Mouse (Mus musculus): ENCODE results near the gene Ptpn7. TPM values are rescaled to one million over a fixed set of nuclear protein-coding genes. Genes with fewer than 3 reads are reported as not detected.

Gene Ptpn7
- polyA plus RNA-seq, 1 experiment = 57.8 TPM

- Histone ChIP-seq H3K4me3 (replicated peaks) (no peak within 1 kb of the TSS), H3K9me3 (no peaks in the 10 kb centered on the region), H3K4me1 (no peaks in the 10 kb centered on the region; the same call in 1 of the 2 replicates), H3K27me3 (replicated peaks) (peaks cover 48% of the 10 kb centered on the region), H3K36me3 (replicated peaks; ENCODE audit: low read length) (no peaks in the 10 kb centered on the region)
- TF ChIP-seq GATA1 (IDR thresholded peaks at IDR 0.05; ENCODE audit: borderline replicate concordance, low read length) = no peak
- no peak for TF ChIP-seq FLI1 (IDR thresholded peaks at IDR 0.05; ENCODE audit: low read length)
Measured at GRCm38 (mm10) chr1:135167435-135167834, 34.9 kb downstream of the Ptpn7 start, which contains the start of gene Gpr37l1. Gpr37l1 (minus strand) TSS chr1:135167681.

GRCm38 (mm10) chr1:135168453-135169200 is 36.1 kb downstream of the Ptpn7 start:
- no peaks in the 10 kb centered on the region for H3K36me3 ChIP-seq (replicated peaks; ENCODE audit: low read length)
- H3K4me1 ChIP-seq = no peaks in the 10 kb centered on the region; the same call in 1 of the 2 replicates
- no peak overlapping the region for H3K4me3 ChIP-seq (replicated peaks)
- no peak for TF ChIP-seq GATA1 (IDR thresholded peaks at IDR 0.05; ENCODE audit: borderline replicate concordance, low read length)
- no peak for TF ChIP-seq FLI1 (IDR thresholded peaks at IDR 0.05; ENCODE audit: low read length)
- H3K27me3 ChIP-seq (replicated peaks) = peaks cover 51% of the 10 kb centered on the region
- H3K9me3 ChIP-seq = no peaks in the 10 kb centered on the region

- no peaks in the 10 kb centered on the region; the same call in 1 of the 2 replicates for H3K4me1 ChIP-seq
- peaks cover 48% of the 10 kb centered on the region for H3K27me3 ChIP-seq (replicated peaks)
- no peaks in the 10 kb centered on the region for H3K36me3 ChIP-seq (replicated peaks; ENCODE audit: low read length)
- H3K4me3 ChIP-seq (replicated peaks) = no peak overlapping the region
- H3K9me3 ChIP-seq = no peaks in the 10 kb centered on the region
- TF ChIP-seq FLI1 (IDR thresholded peaks at IDR 0.05; ENCODE audit: low read length) (no peak), GATA1 (IDR thresholded peaks at IDR 0.05; ENCODE audit: borderline replicate concordance, low read length) (no peak)
Measured at GRCm38 (mm10) chr1:135169556-135170224, 37.2 kb downstream of the Ptpn7 start.

GRCm38 (mm10) chr1:135170299-135170698 is 37.8 kb downstream of the Ptpn7 start:
- TF ChIP-seq FLI1 (IDR thresholded peaks at IDR 0.05; ENCODE audit: low read length) (no peak), GATA1 (IDR thresholded peaks at IDR 0.05; ENCODE audit: borderline replicate concordance, low read length) (no peak)
- H3K4me3 ChIP-seq (replicated peaks) = no peak overlapping the region
- H3K27me3 ChIP-seq (replicated peaks) = peaks cover 47% of the 10 kb centered on the region
- H3K36me3 ChIP-seq (replicated peaks; ENCODE audit: low read length) = no peaks in the 10 kb centered on the region
- H3K9me3 ChIP-seq = no peaks in the 10 kb centered on the region
- H3K4me1 ChIP-seq = no peaks in the 10 kb centered on the region; the same call in 1 of the 2 replicates

GRCm38 (mm10) chr1:135171202-135171601 is 38.7 kb downstream of the Ptpn7 start:
- Histone ChIP-seq H3K9me3 (no peaks in the 10 kb centered on the region), H3K27me3 (replicated peaks) (peaks cover 45% of the 10 kb centered on the region), H3K4me3 (replicated peaks) (no peak overlapping the region), H3K4me1 (no peaks in the 10 kb centered on the region; the same call in 1 of the 2 replicates), H3K36me3 (replicated peaks; ENCODE audit: low read length) (no peaks in the 10 kb centered on the region)
- no peak for TF ChIP-seq FLI1 (IDR thresholded peaks at IDR 0.05; ENCODE audit: low read length)
- TF ChIP-seq GATA1 (IDR thresholded peaks at IDR 0.05; ENCODE audit: borderline replicate concordance, low read length) = no peak

GRCm38 (mm10) chr1:135171984-135172383 is 39.5 kb downstream of the Ptpn7 start:
- Histone ChIP-seq H3K36me3 (replicated peaks; ENCODE audit: low read length) (no peaks in the 10 kb centered on the region), H3K27me3 (replicated peaks) (peaks cover 41% of the 10 kb centered on the region), H3K9me3 (no peaks in the 10 kb centered on the region), H3K4me3 (replicated peaks) (no peak overlapping the region), H3K4me1 (no peaks in the 10 kb centered on the region; the same call in 1 of the 2 replicates)
- TF ChIP-seq GATA1 (IDR thresholded peaks at IDR 0.05; ENCODE audit: borderline replicate concordance, low read length) (no peak), FLI1 (IDR thresholded peaks at IDR 0.05; ENCODE audit: low read length) (no peak)

- TF ChIP-seq GATA1 (IDR thresholded peaks at IDR 0.05; ENCODE audit: borderline replicate concordance, low read length) = no peak
- TF ChIP-seq FLI1 (IDR thresholded peaks at IDR 0.05; ENCODE audit: low read length) = no peak
- H3K27me3 ChIP-seq (replicated peaks) = peaks cover 40% of the 10 kb centered on the region
- no peaks in the 10 kb centered on the region for H3K36me3 ChIP-seq (replicated peaks; ENCODE audit: low read length)
- H3K9me3 ChIP-seq = peaks cover 6% of the 10 kb centered on the region
- H3K4me1 ChIP-seq = no peaks in the 10 kb centered on the region
- no peak overlapping the region for H3K4me3 ChIP-seq (replicated peaks)
Measured at GRCm38 (mm10) chr1:135173311-135173710, 40.8 kb downstream of the Ptpn7 start.

- H3K9me3 ChIP-seq = peaks cover 6% of the 10 kb centered on the region
- no peaks in the 10 kb centered on the region for H3K36me3 ChIP-seq (replicated peaks; ENCODE audit: low read length)
Measured at GRCm38 (mm10) chr1:135175176-135175575, 42.7 kb downstream of the Ptpn7 start.

GRCm38 (mm10) chr1:135177724-135178123 is 45.2 kb downstream of the Ptpn7 start:
- peaks cover 7% of the 10 kb centered on the region for H3K4me1 ChIP-seq
- no peaks in the 10 kb centered on the region for H3K36me3 ChIP-seq (replicated peaks; ENCODE audit: low read length)
- TF ChIP-seq GATA1 (IDR thresholded peaks at IDR 0.05; ENCODE audit: borderline replicate concordance, low read length) (no peak), FLI1 (IDR thresholded peaks at IDR 0.05; ENCODE audit: low read length) (no peak)
- H3K4me3 ChIP-seq (replicated peaks) = no peak overlapping the region
- peaks cover 6% of the 10 kb centered on the region for H3K9me3 ChIP-seq
- peaks cover 50% of the 10 kb centered on the region for H3K27me3 ChIP-seq (replicated peaks)

More at GRCm38 (mm10) chr1:135175176-135175575, 42.7 kb downstream of the Ptpn7 start:
- TF ChIP-seq GATA1 (IDR thresholded peaks at IDR 0.05; ENCODE audit: borderline replicate concordance, low read length) (no peak), FLI1 (IDR thresholded peaks at IDR 0.05; ENCODE audit: low read length) (no peak)
- H3K4me1 ChIP-seq = no peaks in the 10 kb centered on the region
- peaks cover 38% of the 10 kb centered on the region for H3K27me3 ChIP-seq (replicated peaks)
- H3K4me3 ChIP-seq (replicated peaks) = no peak overlapping the region

- TF ChIP-seq FLI1 (IDR thresholded peaks at IDR 0.05; ENCODE audit: low read length) = no peak
- no peak for TF ChIP-seq GATA1 (IDR thresholded peaks at IDR 0.05; ENCODE audit: borderline replicate concordance, low read length)
- H3K36me3 ChIP-seq (replicated peaks; ENCODE audit: low read length) = no peaks in the 10 kb centered on the region
- H3K4me1 ChIP-seq = peaks cover 12% of the 10 kb centered on the region
- peaks cover 54% of the 10 kb centered on the region for H3K27me3 ChIP-seq (replicated peaks)
- no peak overlapping the region for H3K4me3 ChIP-seq (replicated peaks)
- H3K9me3 ChIP-seq = peaks cover 6% of the 10 kb centered on the region
Measured at GRCm38 (mm10) chr1:135178863-135179262, 46.4 kb downstream of the Ptpn7 start.
